Mouse (Mus musculus): Measurements from ENCODE around the gene Macrod2. TPM values are rescaled to one million over a fixed set of nuclear protein-coding genes. Genes with fewer than 3 reads are reported as not detected.

Macrod2 gene
- total and polyA plus RNA-seq, 2 experiments from 2014 or later, result 49.7 to 80.7 TPM

DNA sequence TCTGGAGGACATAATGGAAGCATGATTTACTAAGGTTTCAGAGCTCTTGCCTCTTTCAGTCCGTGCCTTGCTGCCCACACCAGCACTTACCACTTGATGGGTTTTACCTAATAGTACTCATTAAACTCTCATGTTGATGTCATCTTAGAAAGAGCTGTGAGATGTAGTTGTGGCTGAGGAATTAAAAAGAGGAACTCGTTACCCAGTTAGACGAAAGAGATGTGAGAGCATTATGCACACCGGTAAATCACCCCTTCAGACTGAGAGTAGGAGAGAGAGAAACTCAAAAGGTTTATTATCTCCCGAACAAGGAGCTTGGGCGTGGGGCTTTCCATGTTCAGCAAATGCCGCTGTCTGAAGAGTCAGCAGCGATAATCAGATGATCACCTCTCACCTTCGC lies 458.4 kb downstream of the Macrod2 start:
- H3K9ac ChIP-seq, result no peak overlapping the region
- 48% methylated on average over 9 of the region's 9 CpGs for WGBS
- no peak for TF ChIP-seq CTCF (IDR thresholded peaks at IDR 0.05; ENCODE audit: low read depth)
- H3K4me2 ChIP-seq (ENCODE audit: low read depth), result no peak overlapping the region
- no peaks in the 10 kb centered on the region for H3K27me3 ChIP-seq (ENCODE audit: insufficient read depth, low read length)
- no peak for ATAC-seq
- no peaks in the 10 kb centered on the region for H3K4me1 ChIP-seq (ENCODE audit: insufficient read depth)
- H3K4me3 ChIP-seq (ENCODE audit: low read depth, low read length), result no peak overlapping the region
- H3K36me3 ChIP-seq (ENCODE audit: insufficient read depth), result no peaks in the 10 kb centered on the region
- no peak overlapping the region for H3K27ac ChIP-seq (ENCODE audit: low read depth, low read length)
- no peaks in the 10 kb centered on the region for H3K9me3 ChIP-seq (ENCODE audit: low read length)
- DNase-seq, result no peak

DNA sequence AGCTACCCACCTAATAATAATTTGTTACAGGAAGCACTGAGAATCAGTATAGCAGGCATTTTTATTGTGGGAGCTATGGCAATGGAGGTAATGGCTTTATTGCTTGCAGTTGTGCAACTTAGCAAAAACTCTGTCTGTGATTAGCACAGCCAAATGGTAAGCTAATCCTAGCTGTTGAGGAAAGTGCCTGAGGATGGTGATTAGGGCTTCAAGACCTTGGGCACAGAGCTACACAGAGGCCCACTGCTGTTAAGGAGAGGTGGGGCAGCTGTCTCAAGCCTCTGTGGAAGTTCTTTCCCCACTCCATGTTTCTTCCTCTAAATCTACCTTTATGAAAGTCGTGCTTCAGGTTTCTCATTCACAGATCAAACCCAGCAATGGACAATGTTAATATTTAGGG lies 466.2 kb downstream of the Macrod2 start:
- TF ChIP-seq CTCF (IDR thresholded peaks at IDR 0.05; ENCODE audit: low read depth), result no peak
- no peak for ATAC-seq
- no peak overlapping the region for H3K4me2 ChIP-seq (ENCODE audit: low read depth)
- no peaks in the 10 kb centered on the region for H3K36me3 ChIP-seq (ENCODE audit: insufficient read depth)
- H3K27me3 ChIP-seq (ENCODE audit: insufficient read depth, low read length), result no peaks in the 10 kb centered on the region
- no peak overlapping the region for H3K9ac ChIP-seq
- H3K27ac ChIP-seq (ENCODE audit: low read depth, low read length), result no peak overlapping the region
- 75% methylated on average over 1 of the region's 1 CpGs for WGBS
- no peak for DNase-seq
- H3K4me1 ChIP-seq (ENCODE audit: insufficient read depth), result no peaks in the 10 kb centered on the region
- no peaks in the 10 kb centered on the region for H3K9me3 ChIP-seq (ENCODE audit: low read length)
- H3K4me3 ChIP-seq (ENCODE audit: low read depth, low read length), result no peak overlapping the region

DNA sequence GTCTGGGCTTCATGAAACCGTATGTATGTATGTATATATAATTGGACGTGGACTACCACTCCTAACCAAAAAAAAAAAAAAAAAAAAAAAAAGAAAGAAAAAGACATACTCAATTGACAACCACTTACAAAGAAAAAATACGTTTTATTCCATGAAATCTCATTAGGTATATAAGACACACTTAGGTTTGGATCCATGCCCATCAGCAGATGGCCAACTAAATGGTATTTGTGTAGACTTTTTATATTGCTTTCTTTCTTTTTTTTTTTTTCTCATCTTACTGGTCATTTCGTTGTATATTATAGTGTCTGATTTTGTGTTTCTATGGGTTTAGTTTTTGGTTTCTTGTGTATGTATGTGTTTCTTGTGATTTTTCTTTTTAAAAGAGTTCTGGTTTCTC lies 467.6 kb downstream of the Macrod2 start:
- 61% methylated on average over 4 of the region's 4 CpGs for WGBS
- no peaks in the 10 kb centered on the region for H3K36me3 ChIP-seq (ENCODE audit: insufficient read depth)
- no peaks in the 10 kb centered on the region for H3K9me3 ChIP-seq (ENCODE audit: low read length)
- no peak overlapping the region for H3K27ac ChIP-seq (ENCODE audit: low read depth, low read length)
- no peaks in the 10 kb centered on the region for H3K4me1 ChIP-seq (ENCODE audit: insufficient read depth)
- no peak for TF ChIP-seq CTCF (IDR thresholded peaks at IDR 0.05; ENCODE audit: low read depth)
- DNase-seq (peak; percentile 33), ATAC-seq (no peak)
- no peak overlapping the region for H3K4me2 ChIP-seq (ENCODE audit: low read depth)
- no peak overlapping the region for H3K9ac ChIP-seq
- no peak overlapping the region for H3K4me3 ChIP-seq (ENCODE audit: low read depth, low read length)
- H3K27me3 ChIP-seq (ENCODE audit: insufficient read depth, low read length), result no peaks in the 10 kb centered on the region

- Histone ChIP-seq H3K27me3 (ENCODE audit: insufficient read depth, low read length) (no peaks in the 10 kb centered on the region), H3K36me3 (ENCODE audit: insufficient read depth) (no peaks in the 10 kb centered on the region), H3K9me3 (ENCODE audit: low read length) (no peaks in the 10 kb centered on the region), H3K27ac (ENCODE audit: low read depth, low read length) (no peak overlapping the region), H3K4me2 (ENCODE audit: low read depth) (no peak overlapping the region), H3K4me3 (ENCODE audit: low read depth, low read length) (no peak overlapping the region), H3K4me1 (ENCODE audit: insufficient read depth) (no peaks in the 10 kb centered on the region), H3K9ac (no peak overlapping the region)
- DNase-seq, result no peak
- TF ChIP-seq CTCF (IDR thresholded peaks at IDR 0.05; ENCODE audit: low read depth), result no peak
- ATAC-seq, result no peak
- WGBS, result 40% methylated on average over 1 of the region's 1 CpGs
Measured at GRCm38 (mm10) chr2:140865636-140866035, 470.5 kb downstream of the Macrod2 start.

GRCm38 (mm10) chr2:140867116-140867515 lies 472.0 kb downstream of the Macrod2 start:
- no peak for TF ChIP-seq CTCF (IDR thresholded peaks at IDR 0.05; ENCODE audit: low read depth)
- Histone ChIP-seq H3K9ac (no peak overlapping the region), H3K4me2 (ENCODE audit: low read depth) (no peak overlapping the region), H3K36me3 (ENCODE audit: insufficient read depth) (no peaks in the 10 kb centered on the region), H3K9me3 (ENCODE audit: low read length) (no peaks in the 10 kb centered on the region), H3K27me3 (ENCODE audit: insufficient read depth, low read length) (no peaks in the 10 kb centered on the region), H3K27ac (ENCODE audit: low read depth, low read length) (no peak overlapping the region), H3K4me1 (ENCODE audit: insufficient read depth) (no peaks in the 10 kb centered on the region), H3K4me3 (ENCODE audit: low read depth, low read length) (no peak overlapping the region)
- ATAC-seq, result no peak; the same call in 1 of the 2 replicates
- peak; percentile 30 for DNase-seq
- 63% methylated on average over 5 of the region's 5 CpGs for WGBS

- no peak for DNase-seq
- no peak for ATAC-seq
- Histone ChIP-seq H3K9me3 (ENCODE audit: low read length) (no peaks in the 10 kb centered on the region), H3K4me1 (ENCODE audit: insufficient read depth) (no peaks in the 10 kb centered on the region), H3K27me3 (ENCODE audit: insufficient read depth, low read length) (no peaks in the 10 kb centered on the region), H3K36me3 (ENCODE audit: insufficient read depth) (no peaks in the 10 kb centered on the region), H3K4me2 (ENCODE audit: low read depth) (no peak overlapping the region), H3K27ac (ENCODE audit: low read depth, low read length) (no peak overlapping the region), H3K4me3 (ENCODE audit: low read depth, low read length) (no peak overlapping the region), H3K9ac (no peak overlapping the region)
- no peak for TF ChIP-seq CTCF (IDR thresholded peaks at IDR 0.05; ENCODE audit: low read depth)
Measured at GRCm38 (mm10) chr2:140885176-140885575, 490.1 kb downstream of the Macrod2 start.

DNA sequence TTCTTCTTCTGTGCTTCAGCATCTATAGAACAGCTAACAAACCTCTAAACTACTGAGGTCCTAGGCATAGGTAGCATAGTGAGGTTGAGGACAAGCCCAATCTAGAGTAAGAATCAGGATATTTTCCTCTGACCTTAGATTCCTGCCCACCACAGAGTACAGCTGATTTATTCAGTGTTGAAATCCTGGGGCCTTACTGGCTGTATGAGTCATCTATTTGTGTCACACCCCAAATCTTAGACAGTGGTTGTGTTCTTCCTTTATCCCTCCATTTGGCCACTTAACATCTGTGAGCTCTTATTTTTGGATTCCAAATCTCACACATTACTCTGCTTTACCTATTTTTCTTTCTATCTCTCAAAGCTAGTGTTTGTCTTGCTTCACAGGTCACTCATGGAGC lies 495.6 kb downstream of the Macrod2 start:
- no peaks in the 10 kb centered on the region for H3K36me3 ChIP-seq (ENCODE audit: insufficient read depth)
- H3K9ac ChIP-seq, result no peak overlapping the region
- H3K4me1 ChIP-seq (ENCODE audit: insufficient read depth), result no peaks in the 10 kb centered on the region
- no peak overlapping the region for H3K27ac ChIP-seq (ENCODE audit: low read depth, low read length)
- H3K4me2 ChIP-seq (ENCODE audit: low read depth), result no peak overlapping the region
- no peak overlapping the region for H3K4me3 ChIP-seq (ENCODE audit: low read depth, low read length)
- no peaks in the 10 kb centered on the region for H3K27me3 ChIP-seq (ENCODE audit: insufficient read depth, low read length)
- ATAC-seq, result no peak
- no peak for TF ChIP-seq CTCF (IDR thresholded peaks at IDR 0.05; ENCODE audit: low read depth)
- no peak for DNase-seq
- no peaks in the 10 kb centered on the region for H3K9me3 ChIP-seq (ENCODE audit: low read length)

Data from forebrain, postnatal 0 days (tissue).